Mouse (Mus musculus) stomach, postnatal 0 days (tissue): ENCODE data around the gene Slc39a8. TPM values are rescaled to one million over a fixed set of nuclear protein-coding genes. Genes with fewer than 3 reads are reported as not detected.

Experiments used
- ATAC-seq: fragments of 200-750 bp; cut with Nextera tagmentation; 2 replicates; pipeline ENCODE4 v1.8.0; 2017; ENCODE audit not compliant: low FRiP score, low TSS enrichment
- DNase-seq: peaks from one replicate; pipeline ENCODE4 v3.0.0-alpha.2; 2016; ENCODE audit warnings: low spot score
- H3K27ac ChIP-seq: fragments of 300-500 bp; sonication (generic); replicated peaks from 2 replicates; pipeline ENCODE4 v1.5.1; 2014; ENCODE audit warnings: mild to moderate bottlenecking, control low read depth
- H3K27me3 ChIP-seq: fragments of 300-500 bp; sonication (generic); 2 replicates; pipeline ENCODE4 v1.6.1; 2014; ENCODE audit warnings: low read length; ENCODE audit not compliant: control insufficient read depth, insufficient read depth
- H3K36me3 ChIP-seq: fragments of 300-500 bp; sonication (generic); 2 replicates; pipeline ENCODE4 v1.6.1; 2014; ENCODE audit warnings: low read length, mixed read lengths; ENCODE audit not compliant: control insufficient read depth, insufficient read depth
- H3K4me1 ChIP-seq: fragments of 300-500 bp; sonication (generic); replicated peaks from 2 replicates; pipeline ENCODE4 v1.6.1; 2014; ENCODE audit warnings: antibody characterized with exemption; ENCODE audit not compliant: control insufficient read depth, insufficient read depth
- H3K4me2 ChIP-seq: fragments of 300-500 bp; sonication (generic); replicated peaks from 2 replicates; pipeline ENCODE4 v1.6.1; 2014; ENCODE audit warnings: low read depth, mild to moderate bottlenecking, control low read depth, moderate library complexity
- H3K4me3 ChIP-seq: fragments of 300-500 bp; sonication (generic); 2 replicates; pipeline ENCODE4 v1.5.1; 2014; ENCODE audit warnings: low read depth, low read length, control low read depth
- H3K9ac ChIP-seq: fragments of 300-500 bp; sonication (generic); 2 replicates; pipeline ENCODE4 v1.6.1; 2014; ENCODE audit warnings: mild to moderate bottlenecking, low read length, control low read depth, mixed read lengths
- H3K9me3 ChIP-seq: fragments of 300-500 bp; sonication (generic); 2 replicates; pipeline ENCODE4 v1.6.1; 2016; ENCODE audit warnings: low read length; ENCODE audit not compliant: control insufficient read depth
- CTCF ChIP-seq: IDR thresholded peaks from 2 replicates; pipeline ENCODE4 v1.5.1; 2016; ENCODE audit warnings: antibody characterized with exemption, low read depth, mild to moderate bottlenecking, moderate library complexity
- EP300 ChIP-seq: optimal IDR thresholded peaks from 2 replicates; pipeline ENCODE3; 2016; ENCODE audit warnings: antibody characterized with exemption
- WGBS: fragments of 180-500 bp; shearing (Covaris S2); extraction: QIAGEN DNeasy Blood & Tissue Kit; methylation state at CpG from one replicate; pipeline ENCODE4 v1.1.7; 2014; 5-methylcytosine and 5-hydroxymethylcytosine counted together
- polyA plus RNA-seq: library from polyadenylated mRNA; unstranded; fragments of >200 nt; fragmentation: Nextera tagmentation; extraction: Ambion mirVana; gene quantifications from 2 replicates; pipeline ENCODE4 v1.2.1, GENCODE M21; 2015

Gene Slc39a8
- polyA plus RNA-seq, 1 experiment from 2014 or later: 3.6 TPM

DNA sequence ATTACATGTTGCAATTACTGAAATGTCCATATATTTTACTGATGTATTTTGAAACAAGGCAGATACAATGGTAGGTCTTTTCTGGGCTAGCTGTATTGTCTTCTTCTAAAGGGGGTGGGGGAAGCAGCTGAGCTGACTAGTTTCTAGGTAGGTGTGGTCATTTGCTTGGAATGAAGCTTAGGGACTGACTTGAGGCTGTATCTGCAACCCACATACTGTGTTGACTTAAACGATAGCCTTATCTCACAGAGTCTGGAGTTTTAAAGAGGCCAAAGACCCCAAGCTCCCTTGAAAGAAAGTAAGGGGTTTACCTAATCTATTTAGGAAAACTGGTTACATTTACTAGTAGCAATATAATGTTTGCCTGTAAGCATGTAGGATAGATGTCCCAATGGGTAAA, 2.9 kb downstream of the Slc39a8 start:
- no peak overlapping the region for H3K4me2 ChIP-seq
- DNase-seq: no peak
- no peaks in the 10 kb centered on the region for H3K9me3 ChIP-seq
- no peaks in the 10 kb centered on the region for H3K27me3 ChIP-seq
- no peaks in the 10 kb centered on the region for H3K4me1 ChIP-seq
- TF ChIP-seq CTCF (no peak), EP300 (no peak)
- 18% methylated on average over 1 of the region's 1 CpGs for WGBS
- H3K36me3 ChIP-seq: no peaks in the 10 kb centered on the region
- no peak overlapping the region for H3K4me3 ChIP-seq
- no peak overlapping the region for H3K27ac ChIP-seq
- no peak overlapping the region for H3K9ac ChIP-seq
- ATAC-seq: no peak

DNA sequence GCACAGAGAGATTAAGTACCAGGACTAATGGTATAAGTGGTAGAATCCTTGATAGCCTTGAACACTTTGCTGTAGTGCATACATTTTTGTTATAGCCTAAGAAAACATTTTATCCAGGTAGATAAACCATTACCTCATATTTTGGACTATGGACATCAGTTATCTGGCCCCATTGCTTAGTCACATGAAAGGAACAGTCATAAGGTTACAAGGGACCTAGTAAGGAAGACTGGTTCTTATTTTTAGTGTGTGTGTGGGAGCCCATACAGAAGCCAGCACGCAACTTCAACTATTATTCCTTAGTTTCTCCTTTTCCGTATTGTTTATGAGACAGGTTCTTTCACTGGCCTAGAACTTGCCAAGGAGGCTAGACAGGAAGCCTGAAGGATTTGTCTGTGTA, 7.4 kb downstream of the Slc39a8 start:
- TF ChIP-seq CTCF: no peak
- TF ChIP-seq EP300: no peak
- Histone ChIP-seq H3K27me3 (no peaks in the 10 kb centered on the region), H3K4me2 (no peak overlapping the region), H3K9me3 (no peaks in the 10 kb centered on the region), H3K4me1 (no peaks in the 10 kb centered on the region), H3K4me3 (no peak overlapping the region), H3K9ac (no peak overlapping the region), H3K27ac (no peak overlapping the region), H3K36me3 (no peaks in the 10 kb centered on the region)
- WGBS: 89% methylated on average over 2 of the region's 2 CpGs
- ATAC-seq (no peak), DNase-seq (no peak)

GRCm38 (mm10) chr3:135832907-135833306, 7.8 kb downstream of the Slc39a8 start:
- Histone ChIP-seq H3K36me3 (no peaks in the 10 kb centered on the region), H3K9me3 (no peaks in the 10 kb centered on the region), H3K4me2 (no peak overlapping the region), H3K4me1 (no peaks in the 10 kb centered on the region), H3K27me3 (no peaks in the 10 kb centered on the region), H3K4me3 (no peak overlapping the region), H3K9ac (no peak overlapping the region), H3K27ac (no peak overlapping the region)
- TF ChIP-seq EP300 (no peak), CTCF (no peak)
- WGBS: 58% methylated on average over 4 of the region's 4 CpGs
- no peak for DNase-seq
- no peak for ATAC-seq

GRCm38 (mm10) chr3:135834988-135835387, 9.9 kb downstream of the Slc39a8 start:
- H3K27ac ChIP-seq: no peak overlapping the region
- no peaks in the 10 kb centered on the region for H3K27me3 ChIP-seq
- H3K4me2 ChIP-seq: no peak overlapping the region
- TF ChIP-seq EP300 (no peak), CTCF (no peak)
- H3K9me3 ChIP-seq: no peaks in the 10 kb centered on the region
- DNase-seq: no peak
- 87% methylated on average over 3 of the region's 3 CpGs for WGBS
- H3K9ac ChIP-seq: no peak overlapping the region
- H3K4me1 ChIP-seq: no peaks in the 10 kb centered on the region
- no peak overlapping the region for H3K4me3 ChIP-seq
- H3K36me3 ChIP-seq: no peaks in the 10 kb centered on the region
- ATAC-seq: no peak

DNA sequence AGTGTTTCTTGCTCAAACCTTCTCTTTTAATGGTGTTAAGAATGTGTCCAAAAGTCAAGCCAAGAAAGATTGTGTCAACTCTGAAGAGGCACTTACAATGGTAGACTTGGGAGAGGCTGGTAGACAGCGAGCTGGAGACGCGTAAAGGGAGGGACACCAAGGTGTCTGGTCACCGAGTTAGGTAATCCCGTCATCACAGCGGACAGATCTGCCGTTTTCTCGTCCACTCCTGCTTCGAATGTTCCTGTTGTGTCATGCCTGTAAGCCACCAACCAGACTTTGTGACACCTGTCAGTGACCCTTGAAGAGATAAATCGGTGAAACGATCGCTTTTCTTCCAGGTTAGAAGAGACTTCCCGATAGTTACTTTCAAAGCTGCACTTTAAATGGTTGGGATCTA, 14.5 kb downstream of the Slc39a8 start:
- Histone ChIP-seq H3K4me3 (no peak overlapping the region), H3K36me3 (no peaks in the 10 kb centered on the region), H3K9ac (no peak overlapping the region), H3K9me3 (no peaks in the 10 kb centered on the region), H3K27me3 (no peaks in the 10 kb centered on the region), H3K4me1 (no peaks in the 10 kb centered on the region), H3K27ac (no peak overlapping the region), H3K4me2 (no peak overlapping the region)
- no peak for TF ChIP-seq EP300
- no peak for TF ChIP-seq CTCF
- ATAC-seq (no peak), DNase-seq (no peak)
- WGBS: 89% methylated on average over 13 of the region's 13 CpGs

DNA sequence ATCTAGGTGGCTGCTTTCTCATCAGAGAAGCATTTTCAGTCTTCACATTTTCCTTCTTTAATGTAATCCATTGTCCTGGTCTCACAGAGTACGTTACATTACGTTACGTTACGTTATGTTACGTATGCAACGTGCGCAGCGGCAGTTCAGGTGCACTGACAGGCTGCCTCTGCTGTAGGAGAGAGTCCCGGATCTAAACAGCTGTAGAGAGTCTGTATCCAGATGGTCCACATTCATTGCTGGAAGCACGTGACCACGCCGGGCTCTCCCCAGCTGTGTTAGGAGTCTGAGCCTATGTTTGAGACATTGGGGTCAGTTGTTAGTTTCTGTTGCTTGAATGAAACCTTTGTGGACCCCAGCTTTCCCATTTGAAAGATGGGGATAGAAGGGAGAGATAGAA, 15.1 kb downstream of the Slc39a8 start:
- Histone ChIP-seq H3K36me3 (no peaks in the 10 kb centered on the region), H3K4me1 (no peaks in the 10 kb centered on the region), H3K4me3 (no peak overlapping the region), H3K27me3 (no peaks in the 10 kb centered on the region), H3K9me3 (no peaks in the 10 kb centered on the region), H3K27ac (no peak overlapping the region), H3K4me2 (no peak overlapping the region), H3K9ac (no peak overlapping the region)
- WGBS: 63% methylated on average over 12 of the region's 12 CpGs
- no peak for DNase-seq
- TF ChIP-seq EP300: no peak
- TF ChIP-seq CTCF: no peak
- no peak for ATAC-seq
